Mouse (Mus musculus) heart, embryonic 13.5 days (tissue): ENCODE results near the gene Wnt7a. TPM values are rescaled to one million over a fixed set of nuclear protein-coding genes. Genes with fewer than 3 reads are reported as not detected.

ENCODE experiments used
- ATAC-seq: fragments of 200-750 bp; cut with Nextera tagmentation; 2 replicates; pipeline ENCODE4 v1.8.0; 2017; ENCODE audit warnings: moderate TSS enrichment; ENCODE audit not compliant: insufficient number of reproducible peaks, low FRiP score, low TSS enrichment; ENCODE audit errors: extremely low read depth
- H3K27ac ChIP-seq: fragments of 300-500 bp; sonication (generic); replicated peaks from 2 replicates; pipeline ENCODE4 v1.5.1; 2015; ENCODE audit warnings: moderate library complexity, mild to moderate bottlenecking, inconsistent platforms
- H3K27me3 ChIP-seq: fragments of 300-500 bp; sonication (generic); replicated peaks from 2 replicates; pipeline ENCODE4 v1.6.1; 2015; ENCODE audit warnings: mild to moderate bottlenecking, inconsistent platforms
- H3K36me3 ChIP-seq: fragments of 300-500 bp; sonication (generic); 2 replicates; pipeline ENCODE4 v1.6.1; 2015; ENCODE audit warnings: mild to moderate bottlenecking, inconsistent platforms
- H3K4me1 ChIP-seq: fragments of 300-500 bp; sonication (generic); 2 replicates; pipeline ENCODE4 v1.6.1; 2015; ENCODE audit warnings: inconsistent platforms
- H3K4me2 ChIP-seq: fragments of 300-500 bp; sonication (generic); 2 replicates; pipeline ENCODE4 v1.6.1; 2015; ENCODE audit warnings: inconsistent platforms, mild to moderate bottlenecking, moderate library complexity
- H3K4me3 ChIP-seq: fragments of 300-500 bp; sonication (generic); 2 replicates; pipeline ENCODE4 v1.5.1; 2015; ENCODE audit warnings: moderate library complexity, mild to moderate bottlenecking, inconsistent platforms
- H3K9ac ChIP-seq: fragments of 300-500 bp; sonication (generic); 2 replicates; pipeline ENCODE4 v1.6.1; 2015; ENCODE audit warnings: inconsistent platforms, mild to moderate bottlenecking, moderate library complexity
- H3K9me3 ChIP-seq: fragments of 300-500 bp; sonication (generic); 2 replicates; pipeline ENCODE4 v1.6.1; 2016; ENCODE audit warnings: inconsistent platforms
- WGBS: fragments of 180-500 bp; shearing (Covaris S2); methylation state at CpG from one replicate; pipeline ENCODE4 v1.1.7; 2015; ENCODE audit warnings: mixed read lengths; 5-methylcytosine and 5-hydroxymethylcytosine counted together
- polyA plus RNA-seq: library from polyadenylated mRNA; unstranded; fragments of >200 nt; fragmentation: Nextera tagmentation; extraction: Ambion mirVana; gene quantifications from 2 replicates; pipeline ENCODE4 v1.2.1, GENCODE M21; 2015

The Wnt7a gene
- polyA plus RNA-seq, 1 experiment from 2014 or later = 0.13 TPM

DNA sequence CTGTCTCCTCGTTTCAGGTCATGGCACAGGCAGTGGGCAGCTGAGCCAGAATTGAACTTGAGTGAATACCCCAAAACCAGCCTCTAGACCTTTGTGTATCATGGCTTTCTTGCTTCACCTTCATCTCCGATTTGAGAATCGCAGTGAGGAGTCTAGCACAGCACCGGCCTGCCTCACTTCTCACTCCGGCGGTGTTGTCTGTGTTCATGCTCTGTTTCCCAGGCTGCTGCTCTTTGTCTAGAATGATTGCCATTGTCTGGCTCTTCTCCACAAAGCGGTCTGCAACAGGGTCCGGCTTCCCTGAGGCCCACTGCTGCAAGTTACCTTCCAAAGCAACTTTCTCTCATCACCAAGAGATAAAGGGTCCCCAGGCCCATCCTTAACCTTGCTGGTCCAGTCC, 79.3 kb downstream of the Wnt7a start:
- Histone ChIP-seq H3K36me3 (no peaks in the 10 kb centered on the region), H3K9me3 (no peaks in the 10 kb centered on the region), H3K27ac (no peak overlapping the region), H3K4me1 (no peaks in the 10 kb centered on the region), H3K9ac (no peak overlapping the region), H3K4me2 (no peak overlapping the region), H3K4me3 (no peak overlapping the region), H3K27me3 (peaks cover 48% of the 10 kb centered on the region)
- no peak for ATAC-seq
- WGBS = 87% methylated on average over 8 of the region's 8 CpGs

- H3K27ac ChIP-seq = no peak overlapping the region
- H3K4me1 ChIP-seq = no peaks in the 10 kb centered on the region
- H3K9me3 ChIP-seq = no peaks in the 10 kb centered on the region
- H3K9ac ChIP-seq = no peak overlapping the region
- no peak for ATAC-seq
- H3K27me3 ChIP-seq = peaks cover 48% of the 10 kb centered on the region
- WGBS = 73% methylated on average over 4 of the region's 4 CpGs
- no peak overlapping the region for H3K4me3 ChIP-seq
- no peaks in the 10 kb centered on the region for H3K36me3 ChIP-seq
- no peak overlapping the region for H3K4me2 ChIP-seq
These were observed 85.6 kb downstream of the Wnt7a start for GRCm38 (mm10) chr6:91325556-91325955.

GRCm38 (mm10) chr6:91324752-91325151, 86.4 kb downstream of the Wnt7a start:
- no peak for ATAC-seq
- no peak overlapping the region for H3K27ac ChIP-seq

GRCm38 (mm10) chr6:91322001-91322772, 89.0 kb downstream of the Wnt7a start:
- Histone ChIP-seq H3K27me3 (peaks cover 47% of the 10 kb centered on the region), H3K36me3 (no peaks in the 10 kb centered on the region), H3K27ac (no peak overlapping the region), H3K4me2 (no peak overlapping the region), H3K9me3 (peaks cover 11% of the 10 kb centered on the region), H3K4me3 (no peak overlapping the region), H3K9ac (no peak overlapping the region), H3K4me1 (no peaks in the 10 kb centered on the region)
- ATAC-seq = no peak
- WGBS = 79% methylated on average over 9 of the region's 9 CpGs

More at GRCm38 (mm10) chr6:91324752-91325151, 86.4 kb downstream of the Wnt7a start:
- 52% methylated on average over 11 of the region's 11 CpGs for WGBS
- H3K4me3 ChIP-seq = no peak overlapping the region
- no peaks in the 10 kb centered on the region for H3K4me1 ChIP-seq
- H3K4me2 ChIP-seq = no peak overlapping the region
- no peak overlapping the region for H3K9ac ChIP-seq
- H3K36me3 ChIP-seq = no peaks in the 10 kb centered on the region
- H3K27me3 ChIP-seq = peaks cover 49% of the 10 kb centered on the region
- H3K9me3 ChIP-seq = no peaks in the 10 kb centered on the region

Other genes with a start within 250 kb of the Wnt7a start
- 173 and 181 TPM in 2 replicates for gene Fbln2, start 198.9 kb downstream of the Wnt7a start, polyA plus RNA-seq
- gene Chchd4, start 62.2 kb upstream of the Wnt7a start, polyA plus RNA-seq = 28.0 and 33.0 TPM in 2 replicates
- gene Tmem43, start 62.3 kb upstream of the Wnt7a start, polyA plus RNA-seq = 26.7 and 28.1 TPM in 2 replicates
- 10.5 and 11.0 TPM in 2 replicates for gene Xpc, start 104.5 kb upstream of the Wnt7a start, polyA plus RNA-seq
- gene Lsm3, start 104.6 kb upstream of the Wnt7a start, polyA plus RNA-seq = 180 and 207 TPM in 2 replicates